Mouse (Mus musculus): ENCODE data around the gene Pheta1. TPM values are rescaled to one million over a fixed set of nuclear protein-coding genes. Genes with fewer than 3 reads are reported as not detected.
A peak's percentile ranks its signal among the peaks of the same experiment; 100 is the strongest.
"Not testable (repeated sequence)": the region's sequence is repeated elsewhere in the genome, so short reads cannot be mapped to it uniquely, and the experiment has no call there.

The Pheta1 gene
- total RNA-seq, 2 experiments from 2014 or later = 10.1 to 10.6 TPM

DNA sequence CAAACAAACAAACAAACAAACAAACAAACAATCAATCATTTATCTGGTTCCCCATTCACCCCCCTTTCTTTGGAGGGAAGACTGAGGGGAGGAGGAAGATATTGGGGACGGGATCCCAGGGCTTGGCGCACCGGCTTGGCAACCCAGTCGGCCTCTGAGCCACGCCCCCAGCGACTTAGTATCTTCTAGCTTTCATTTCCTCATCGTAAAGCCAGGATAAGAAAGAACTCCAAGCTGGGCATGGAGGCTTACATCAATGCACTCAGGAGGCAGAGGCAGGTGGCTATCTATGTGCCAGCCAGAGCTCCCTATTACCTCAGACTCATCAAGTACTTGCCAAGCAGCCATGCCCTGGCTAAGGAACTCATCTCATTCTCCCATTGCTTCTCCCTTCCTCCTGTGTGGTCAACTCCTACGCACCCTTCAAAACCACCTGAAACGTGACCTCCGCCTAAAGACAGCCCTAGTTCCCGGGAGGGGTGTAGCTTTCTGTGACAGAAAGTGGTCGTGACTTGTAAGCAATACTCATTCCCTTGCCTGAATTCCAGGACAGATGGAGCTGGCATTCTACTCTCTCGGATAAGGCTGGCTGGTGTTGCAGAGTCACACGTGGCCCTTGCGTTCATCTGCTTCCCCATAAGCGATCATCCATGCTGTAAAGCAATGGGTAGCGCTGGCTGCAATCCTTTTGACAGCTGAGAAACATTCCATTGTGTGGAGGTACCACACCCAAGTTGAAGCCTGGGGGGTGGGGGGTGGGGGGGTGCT is 5.5 kb upstream of the Pheta1 start:
- DNase-seq = no peak

GRCm38 (mm10) chr5:121845361-121845760 is 3.4 kb upstream of the Pheta1 start:
- no peak for DNase-seq

GRCm38 (mm10) chr5:121846322-121846721 is 2.5 kb upstream of the Pheta1 start:
- DNase-seq = no peak

DNA sequence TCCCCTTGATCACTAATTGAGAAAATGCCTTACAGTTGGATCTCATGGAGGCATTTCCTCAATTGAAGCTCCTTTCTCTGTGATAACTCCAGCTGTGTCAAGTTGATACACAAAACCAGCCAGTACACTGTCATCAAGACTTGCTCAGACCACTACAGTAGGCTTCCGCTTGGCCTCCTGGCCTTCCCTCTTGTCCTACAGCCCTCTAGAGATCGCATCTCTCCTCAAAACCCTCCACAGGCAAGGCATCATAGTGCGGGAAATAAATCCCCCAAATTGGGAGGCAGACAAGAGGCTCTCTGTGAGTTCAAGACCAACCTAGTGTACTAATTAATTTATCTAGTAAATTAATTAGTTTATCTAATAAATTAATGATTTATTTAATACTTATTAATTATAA is 1.5 kb upstream of the Pheta1 start:
- DNase-seq = not testable (repeated sequence)

- peak; percentile 63 for DNase-seq
Measured at GRCm38 (mm10) chr5:121848035-121848519, 707 bp upstream of the Pheta1 start.

DNA sequence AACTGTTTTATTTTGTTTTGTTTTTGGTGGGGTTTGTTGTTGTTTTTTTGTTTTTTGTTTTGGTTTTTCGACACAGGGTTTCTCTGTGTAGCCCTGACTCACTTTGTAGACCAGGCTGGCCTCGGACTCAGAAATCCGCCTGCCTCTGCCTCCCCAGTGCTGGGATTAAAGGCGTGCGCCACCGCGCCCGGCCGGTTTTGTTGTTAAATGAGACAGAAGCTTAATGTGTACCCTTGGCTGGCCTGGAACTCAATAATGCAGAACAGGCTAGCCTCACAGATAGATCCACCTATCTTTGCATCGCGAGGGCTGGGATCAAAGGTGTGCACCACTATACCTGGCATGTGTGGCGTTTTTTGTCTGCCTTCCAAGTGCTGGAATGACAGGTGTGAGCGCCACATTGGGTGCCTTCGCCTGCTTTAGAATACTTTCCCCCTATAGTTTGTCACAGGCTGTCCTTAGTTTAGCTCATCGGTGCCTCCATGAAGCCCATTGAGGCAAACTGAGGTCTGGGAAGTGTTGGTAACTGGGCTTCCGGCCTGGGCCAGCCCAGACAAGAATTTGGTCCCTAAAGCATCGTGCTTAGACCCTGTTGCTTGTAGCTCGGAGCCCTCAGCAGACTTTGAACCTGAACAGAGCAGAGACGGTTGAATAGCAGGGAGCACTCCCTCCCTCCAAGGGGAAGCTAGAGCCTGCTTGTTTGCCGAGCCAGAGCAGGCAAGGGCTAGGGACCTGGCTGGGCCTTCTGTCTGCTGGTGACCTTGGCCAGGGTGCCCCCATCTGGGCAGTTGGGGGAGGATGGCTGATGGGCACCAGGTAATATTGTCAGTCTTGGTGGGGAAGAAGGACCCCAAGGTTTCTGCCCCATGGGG is 930 bp downstream of the Pheta1 start:
- DNase-seq = no peak

DNA sequence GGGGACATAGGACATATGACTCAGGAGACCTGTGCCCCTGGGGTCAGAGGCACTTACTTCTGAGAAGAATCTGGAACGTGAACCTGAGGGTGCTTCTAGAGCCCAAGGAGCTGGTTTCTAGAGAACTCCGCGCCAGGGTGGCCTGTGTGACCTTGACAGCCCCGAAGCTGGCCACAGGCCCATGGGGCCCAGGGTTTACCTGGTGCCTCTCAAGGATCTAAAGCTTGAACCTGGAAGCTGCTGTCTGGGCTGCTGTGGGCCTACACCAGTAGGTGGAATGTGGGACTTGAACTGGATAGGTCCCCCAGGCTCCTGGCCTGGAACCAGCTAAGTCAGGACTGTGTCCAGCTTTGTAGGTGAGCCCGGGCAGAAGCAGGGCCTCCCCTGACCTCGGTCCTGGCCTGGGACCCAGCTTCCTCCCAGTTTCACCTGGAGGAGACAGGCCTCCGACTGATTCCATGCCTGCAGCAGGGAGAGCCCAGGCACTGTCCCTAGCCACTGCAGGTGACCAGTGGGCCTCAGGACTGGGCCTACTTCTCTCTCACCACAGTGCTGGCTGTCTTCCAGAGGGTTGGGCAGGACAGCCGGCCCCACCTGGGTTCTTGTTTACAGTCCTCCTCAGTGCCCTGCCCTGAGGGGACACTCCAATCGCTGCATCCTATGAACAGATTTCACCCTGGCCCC is 4.7 kb downstream of the Pheta1 start:
- DNase-seq = no peak

GRCm38 (mm10) chr5:121854768-121855167 is 6.0 kb downstream of the Pheta1 start:
- DNase-seq = no peak

GRCm38 (mm10) chr5:121856740-121857139 is 8.0 kb downstream of the Pheta1 start:
- no peak for DNase-seq

- DNase-seq = no peak
Measured at GRCm38 (mm10) chr5:121858427-121858826, 9.6 kb downstream of the Pheta1 start.

- no peak for DNase-seq
Measured at GRCm38 (mm10) chr5:121861964-121862363, 13.2 kb downstream of the Pheta1 start.

- no peak for DNase-seq
Measured at GRCm38 (mm10) chr5:121864330-121864729, 15.5 kb downstream of the Pheta1 start.

DNA sequence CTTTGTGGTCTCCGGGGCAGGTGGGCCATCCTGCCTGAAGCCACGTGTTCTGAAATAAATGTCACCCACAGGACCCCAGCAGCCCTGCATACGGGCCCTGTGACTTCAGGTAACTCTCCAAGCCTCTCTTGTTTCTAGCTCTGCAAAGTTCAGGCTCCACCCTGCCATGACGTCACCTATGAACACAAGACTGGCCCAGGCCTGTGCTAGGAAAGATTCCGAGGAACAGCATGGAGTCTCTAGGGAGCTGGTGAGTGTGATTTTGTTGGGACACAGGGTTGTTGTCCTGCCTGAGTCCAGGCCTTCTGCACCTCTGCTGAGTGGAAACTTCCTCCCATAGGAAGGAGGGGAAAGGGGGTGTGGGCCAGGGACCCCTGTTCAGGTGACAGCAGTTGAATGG is 19.2 kb downstream of the Pheta1 start:
- DNase-seq = no peak

DNA sequence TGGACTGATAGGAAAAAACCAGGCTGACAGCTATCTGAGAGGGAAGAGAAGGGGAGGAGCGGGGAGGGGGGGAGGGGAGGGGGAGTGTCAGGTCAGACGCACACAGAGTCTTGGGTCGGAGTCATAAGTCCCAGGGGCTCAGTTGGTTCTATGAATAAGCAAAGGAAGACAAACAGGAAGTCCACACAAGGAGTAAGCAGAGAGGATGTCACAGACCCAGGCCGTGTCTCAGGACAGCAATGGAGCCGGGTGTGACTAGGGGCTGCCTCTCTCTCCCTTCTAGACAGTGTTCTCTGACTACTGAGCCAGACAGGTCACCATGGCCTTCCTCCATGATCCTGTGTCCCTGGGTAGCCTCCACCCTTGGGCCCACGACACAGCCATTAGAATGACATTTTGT is 22.0 kb downstream of the Pheta1 start:
- no peak for DNase-seq

GRCm38 (mm10) chr5:121871515-121872030 is 22.8 kb downstream of the Pheta1 start:
- no peak for DNase-seq

GRCm38 (mm10) chr5:121872158-121872557 is 23.4 kb downstream of the Pheta1 start:
- peak; percentile 94 for DNase-seq

DNA sequence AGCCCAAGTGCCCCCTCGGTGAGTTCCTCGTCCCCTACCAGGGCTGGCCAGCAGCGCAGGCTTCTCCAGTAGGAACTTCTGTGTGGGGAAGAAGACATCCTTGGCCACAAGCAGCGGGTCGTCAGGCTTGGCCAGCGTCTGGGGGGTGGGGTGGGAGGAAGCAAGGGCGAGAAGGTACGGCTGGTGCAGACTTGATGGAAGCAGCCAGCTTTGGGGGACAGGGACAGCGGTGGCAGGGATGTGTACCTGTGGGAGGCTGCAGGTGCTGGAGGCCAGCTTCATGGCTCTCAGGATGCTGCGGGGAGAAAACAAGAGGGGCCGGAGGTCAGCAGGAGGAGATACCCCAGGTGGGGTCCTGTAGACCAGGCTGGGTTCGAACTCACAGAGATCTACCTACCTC is 26.3 kb downstream of the Pheta1 start:
- DNase-seq = no peak

DNA sequence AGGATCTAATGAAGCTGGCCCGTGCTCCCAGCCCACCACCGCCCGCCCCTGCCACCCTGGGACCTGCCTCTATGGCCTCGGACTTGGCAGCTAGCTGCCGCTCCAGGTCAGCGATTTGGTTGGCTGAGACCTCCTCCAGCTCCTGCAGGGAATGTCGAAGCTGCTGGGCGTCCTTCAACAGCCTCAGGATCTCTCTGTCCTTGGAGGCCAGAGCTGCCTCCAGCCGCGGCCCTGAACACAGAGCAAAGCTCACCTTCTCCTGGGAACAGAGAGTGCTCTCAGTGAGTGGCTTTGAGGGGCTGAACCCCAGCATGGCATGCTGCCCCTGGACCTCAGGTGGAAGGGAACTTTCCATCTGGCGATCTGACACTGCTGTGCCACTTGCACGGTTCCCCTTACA is 28.1 kb downstream of the Pheta1 start:
- DNase-seq = peak; percentile 47

- DNase-seq = no peak
Measured at GRCm38 (mm10) chr5:121878703-121879102, 29.9 kb downstream of the Pheta1 start.

- DNase-seq = peak; percentile 57
Measured at GRCm38 (mm10) chr5:121879211-121879610, 30.4 kb downstream of the Pheta1 start.

DNA sequence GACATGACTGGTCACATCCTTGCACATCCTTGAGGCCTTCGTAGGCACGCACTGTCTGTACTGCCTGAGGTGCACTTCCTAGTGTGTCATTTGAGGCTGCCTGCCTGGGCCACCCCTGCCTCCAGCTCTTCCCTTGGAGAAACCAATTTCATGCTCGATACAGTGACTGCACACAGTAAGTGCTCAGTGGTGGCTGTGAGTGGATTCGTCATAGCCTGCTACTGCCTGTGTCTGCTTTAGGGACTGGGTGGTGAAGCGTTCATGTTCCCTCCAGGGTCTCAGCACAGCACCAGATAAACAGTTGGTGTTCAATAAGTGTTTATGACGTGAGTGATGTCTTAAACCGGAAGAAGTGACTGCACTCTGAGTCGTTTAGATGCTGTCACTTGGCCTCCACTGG is 34.6 kb downstream of the Pheta1 start:
- DNase-seq = no peak

- DNase-seq = no peak
Measured at GRCm38 (mm10) chr5:121889375-121889774, 40.6 kb downstream of the Pheta1 start.

Measured in adrenal gland, postnatal 10 days (tissue).